Mouse (Mus musculus): ENCODE results near the gene Disp3. TPM values are rescaled to one million over a fixed set of nuclear protein-coding genes. Genes with fewer than 3 reads are reported as not detected.

Disp3 gene
- not detected in 2 replicates for total RNA-seq (2017)

- ATAC-seq (ENCODE audit: extremely low read depth, insufficient number of reproducible peaks, low FRiP score, poor library complexity, severe bottlenecking): no peak
These were observed at the start of gene Disp3 for GRCm38 (mm10) chr4:148287476-148288054. Gene Disp3 (minus strand): TSS chr4:148287965.

GRCm38 (mm10) chr4:148330269-148330668, 42.5 kb upstream of the Disp3 start:
- ATAC-seq (ENCODE audit: extremely low read depth, insufficient number of reproducible peaks, low FRiP score, poor library complexity, severe bottlenecking): no peak

- no peak for ATAC-seq (ENCODE audit: extremely low read depth, insufficient number of reproducible peaks, low FRiP score, poor library complexity, severe bottlenecking)
These were observed 41.7 kb upstream of the Disp3 start for GRCm38 (mm10) chr4:148329431-148329830.

GRCm38 (mm10) chr4:148328237-148328636, 40.5 kb upstream of the Disp3 start:
- no peak for ATAC-seq (ENCODE audit: extremely low read depth, insufficient number of reproducible peaks, low FRiP score, poor library complexity, severe bottlenecking)

- no peak for ATAC-seq (ENCODE audit: extremely low read depth, insufficient number of reproducible peaks, low FRiP score, poor library complexity, severe bottlenecking)
These were observed 39.7 kb upstream of the Disp3 start for GRCm38 (mm10) chr4:148327266-148327997.

- ATAC-seq (ENCODE audit: extremely low read depth, insufficient number of reproducible peaks, low FRiP score, poor library complexity, severe bottlenecking): no peak
These were observed 39.0 kb upstream of the Disp3 start for GRCm38 (mm10) chr4:148326791-148327190.

- ATAC-seq (ENCODE audit: extremely low read depth, insufficient number of reproducible peaks, low FRiP score, poor library complexity, severe bottlenecking): no peak
These were observed 38.2 kb upstream of the Disp3 start for GRCm38 (mm10) chr4:148325951-148326350.

- ATAC-seq (ENCODE audit: extremely low read depth, insufficient number of reproducible peaks, low FRiP score, poor library complexity, severe bottlenecking): no peak
These were observed 37.3 kb upstream of the Disp3 start for GRCm38 (mm10) chr4:148325057-148325456.

GRCm38 (mm10) chr4:148322152-148322551, 34.4 kb upstream of the Disp3 start:
- no peak for ATAC-seq (ENCODE audit: extremely low read depth, insufficient number of reproducible peaks, low FRiP score, poor library complexity, severe bottlenecking)

- no peak for ATAC-seq (ENCODE audit: extremely low read depth, insufficient number of reproducible peaks, low FRiP score, poor library complexity, severe bottlenecking)
These were observed 31.6 kb upstream of the Disp3 start for GRCm38 (mm10) chr4:148319366-148319765.

- no peak for ATAC-seq (ENCODE audit: extremely low read depth, insufficient number of reproducible peaks, low FRiP score, poor library complexity, severe bottlenecking)
These were observed 27.8 kb upstream of the Disp3 start for GRCm38 (mm10) chr4:148315377-148316175.

- ATAC-seq (ENCODE audit: extremely low read depth, insufficient number of reproducible peaks, low FRiP score, poor library complexity, severe bottlenecking): no peak
These were observed 26.6 kb upstream of the Disp3 start for GRCm38 (mm10) chr4:148314396-148314795.

GRCm38 (mm10) chr4:148313601-148314000, 25.8 kb upstream of the Disp3 start:
- no peak for ATAC-seq (ENCODE audit: extremely low read depth, insufficient number of reproducible peaks, low FRiP score, poor library complexity, severe bottlenecking)

GRCm38 (mm10) chr4:148312296-148313116, 24.7 kb upstream of the Disp3 start:
- no peak for ATAC-seq (ENCODE audit: extremely low read depth, insufficient number of reproducible peaks, low FRiP score, poor library complexity, severe bottlenecking)

- no peak for ATAC-seq (ENCODE audit: extremely low read depth, insufficient number of reproducible peaks, low FRiP score, poor library complexity, severe bottlenecking)
These were observed 23.1 kb upstream of the Disp3 start for GRCm38 (mm10) chr4:148310845-148311244.

- no peak for ATAC-seq (ENCODE audit: extremely low read depth, insufficient number of reproducible peaks, low FRiP score, poor library complexity, severe bottlenecking)
These were observed 22.4 kb upstream of the Disp3 start for GRCm38 (mm10) chr4:148310126-148310525.

- no peak for ATAC-seq (ENCODE audit: extremely low read depth, insufficient number of reproducible peaks, low FRiP score, poor library complexity, severe bottlenecking)
These were observed 18.8 kb upstream of the Disp3 start for GRCm38 (mm10) chr4:148306406-148307083.

- ATAC-seq (ENCODE audit: extremely low read depth, insufficient number of reproducible peaks, low FRiP score, poor library complexity, severe bottlenecking): no peak
These were observed 11.0 kb upstream of the Disp3 start for GRCm38 (mm10) chr4:148298720-148299119.

GRCm38 (mm10) chr4:148297640-148298039, 9.9 kb upstream of the Disp3 start:
- ATAC-seq (ENCODE audit: extremely low read depth, insufficient number of reproducible peaks, low FRiP score, poor library complexity, severe bottlenecking): no peak
